Mouse (Mus musculus) liver, embryonic 16.5 days (tissue): ENCODE data around the gene Nup43. TPM values are rescaled to one million over a fixed set of nuclear protein-coding genes. Genes with fewer than 3 reads are reported as not detected.
A peak's percentile ranks its signal among the peaks of the same experiment; 100 is the strongest.

Experiments used
- ATAC-seq: fragments of 200-750 bp; cut with Nextera tagmentation; 2 replicates; pipeline ENCODE4 v1.8.0; 2017; ENCODE audit warnings: low read depth, mild to moderate bottlenecking, moderate number of reproducible peaks, moderate library complexity
- H3K27ac ChIP-seq: fragments of 300-500 bp; sonication (generic); 2 replicates; pipeline ENCODE4 v1.5.1; 2014; ENCODE audit warnings: mild to moderate bottlenecking, low read length
- H3K27me3 ChIP-seq: fragments of 300-500 bp; sonication (generic); 2 replicates; pipeline ENCODE4 v1.6.1; 2014; ENCODE audit warnings: low read depth, low read length, mixed read lengths; ENCODE audit not compliant: control insufficient read depth, insufficient read depth
- H3K36me3 ChIP-seq: fragments of 300-500 bp; sonication (generic); 2 replicates; pipeline ENCODE4 v1.6.1; 2014; ENCODE audit warnings: mild to moderate bottlenecking; ENCODE audit not compliant: control insufficient read depth, insufficient read depth
- H3K4me1 ChIP-seq: fragments of 300-500 bp; sonication (generic); 2 replicates; pipeline ENCODE4 v1.6.1; 2014; ENCODE audit warnings: low read depth, low read length, mixed read lengths; ENCODE audit not compliant: control insufficient read depth
- H3K4me2 ChIP-seq: fragments of 300-500 bp; sonication (generic); 2 replicates; pipeline ENCODE4 v1.6.1; 2014; ENCODE audit warnings: low read depth, low read length, mixed read lengths
- H3K4me3 ChIP-seq: fragments of 300-500 bp; sonication (generic); 2 replicates; pipeline ENCODE4 v1.5.1; 2014; ENCODE audit warnings: low read depth, mild to moderate bottlenecking, low read length
- H3K9ac ChIP-seq: fragments of 300-500 bp; sonication (generic); 2 replicates; pipeline ENCODE4 v1.6.1; 2014; ENCODE audit warnings: low read depth, low read length
- H3K9me3 ChIP-seq: fragments of 300-500 bp; sonication (generic); replicated peaks from 2 replicates; pipeline ENCODE4 v1.6.1; 2016; ENCODE audit warnings: low read length; ENCODE audit not compliant: control insufficient read depth
- WGBS: fragments of 180-500 bp; shearing (Covaris S2); extraction: QIAGEN DNeasy Blood & Tissue Kit; methylation state at CpG from one replicate; pipeline ENCODE4 v1.1.7; 2014; ENCODE audit not compliant: insufficient replicate concordance; 5-methylcytosine and 5-hydroxymethylcytosine counted together
- polyA plus RNA-seq: library from polyadenylated mRNA; unstranded; fragments of >200 nt; fragmentation: Nextera tagmentation; extraction: Ambion mirVana; gene quantifications from 2 replicates; pipeline ENCODE4 v1.2.1, GENCODE M21; 2015

The Nup43 gene
- polyA plus RNA-seq, 1 experiment from 2014 or later: 17.4 TPM

GRCm38 (mm10) chr10:7680731-7681301, 13.5 kb downstream of the Nup43 start, which contains the start of the genes Pcmt1 and Lats1:
Gene Pcmt1 (minus strand): TSS chr10:7681136.
Gene Lats1 (plus strand): TSS chr10:7681214.
- peak; percentile 78 for ATAC-seq
- H3K36me3 ChIP-seq: peaks cover 15% of the 10 kb centered on the region
- H3K9ac ChIP-seq: peak within 1 kb of the TSS; percentile 96
- no peaks in the 10 kb centered on the region for H3K9me3 ChIP-seq
- H3K4me3 ChIP-seq: peak within 1 kb of the TSS; percentile 86
- 0% methylated on average over 65 of the region's 65 CpGs for WGBS
- peak within 1 kb of the TSS; percentile 70 for H3K4me2 ChIP-seq
- peak within 1 kb of the TSS; percentile 90 for H3K27ac ChIP-seq
- peaks cover 18% of the 10 kb centered on the region for H3K4me1 ChIP-seq
- no peaks in the 10 kb centered on the region for H3K27me3 ChIP-seq

GRCm38 (mm10) chr10:7681343-7682025, 14.2 kb downstream of the Nup43 start:
- Histone ChIP-seq H3K4me2 (peak overlapping the region; percentile 70), H3K9me3 (no peaks in the 10 kb centered on the region), H3K4me1 (peaks cover 21% of the 10 kb centered on the region), H3K27me3 (no peaks in the 10 kb centered on the region), H3K27ac (peak overlapping the region; percentile 90), H3K36me3 (peaks cover 11% of the 10 kb centered on the region; the same call in 1 of the 2 replicates), H3K4me3 (peak overlapping the region; percentile 86), H3K9ac (peak overlapping the region; percentile 96)
- ATAC-seq: peak; percentile 81
- WGBS: under 1% methylated on average over 54 of the region's 64 CpGs

GRCm38 (mm10) chr10:7682249-7682648, 14.9 kb downstream of the Nup43 start:
- H3K36me3 ChIP-seq: peaks cover 9% of the 10 kb centered on the region; the same call in 1 of the 2 replicates
- H3K4me2 ChIP-seq: peak overlapping the region; percentile 70
- H3K27ac ChIP-seq: no peak overlapping the region
- peak overlapping the region; percentile 96 for H3K9ac ChIP-seq
- H3K9me3 ChIP-seq: no peaks in the 10 kb centered on the region
- ATAC-seq: no peak
- WGBS: 29% methylated on average over 3 of the region's 3 CpGs
- peak overlapping the region; percentile 86 for H3K4me3 ChIP-seq
- H3K27me3 ChIP-seq: no peaks in the 10 kb centered on the region
- peaks cover 25% of the 10 kb centered on the region for H3K4me1 ChIP-seq

- H3K4me3 ChIP-seq: no peak overlapping the region
- no peaks in the 10 kb centered on the region for H3K27me3 ChIP-seq
- H3K4me2 ChIP-seq: no peak overlapping the region
- no peaks in the 10 kb centered on the region for H3K9me3 ChIP-seq
- ATAC-seq: no peak
- peaks cover 6% of the 10 kb centered on the region; the same call in 1 of the 2 replicates for H3K36me3 ChIP-seq
- WGBS: 46% methylated on average over 6 of the region's 6 CpGs
- H3K27ac ChIP-seq: no peak overlapping the region
- H3K4me1 ChIP-seq: peaks cover 16% of the 10 kb centered on the region
- no peak overlapping the region for H3K9ac ChIP-seq
These were observed 19.6 kb downstream of the Nup43 start for GRCm38 (mm10) chr10:7686902-7687301.

GRCm38 (mm10) chr10:7695286-7695685, 28.0 kb downstream of the Nup43 start:
- no peak overlapping the region for H3K9ac ChIP-seq
- no peaks in the 10 kb centered on the region for H3K27me3 ChIP-seq
- no peak overlapping the region for H3K4me2 ChIP-seq
- no peaks in the 10 kb centered on the region for H3K9me3 ChIP-seq
- ATAC-seq: 0 out of 2 replicates have a peak, but pooled peaks have one; percentile 30
- no peak overlapping the region for H3K4me3 ChIP-seq
- H3K27ac ChIP-seq: no peak overlapping the region
- H3K36me3 ChIP-seq: peaks cover 50% of the 10 kb centered on the region
- H3K4me1 ChIP-seq: no peaks in the 10 kb centered on the region

GRCm38 (mm10) chr10:7700120-7700519, 32.8 kb downstream of the Nup43 start:
- 59% methylated on average over 3 of the region's 3 CpGs for WGBS
- Histone ChIP-seq H3K4me3 (no peak overlapping the region), H3K9ac (no peak overlapping the region), H3K9me3 (no peaks in the 10 kb centered on the region), H3K27ac (no peak overlapping the region), H3K4me1 (no peaks in the 10 kb centered on the region), H3K27me3 (no peaks in the 10 kb centered on the region), H3K36me3 (peaks cover 54% of the 10 kb centered on the region), H3K4me2 (no peak overlapping the region)
- ATAC-seq: no peak

GRCm38 (mm10) chr10:7702586-7702985, 35.3 kb downstream of the Nup43 start:
- WGBS: 85% methylated on average over 6 of the region's 6 CpGs
- Histone ChIP-seq H3K27me3 (no peaks in the 10 kb centered on the region), H3K4me3 (no peak overlapping the region), H3K9me3 (no peaks in the 10 kb centered on the region), H3K4me1 (no peaks in the 10 kb centered on the region), H3K9ac (no peak overlapping the region), H3K4me2 (no peak overlapping the region), H3K27ac (no peak overlapping the region), H3K36me3 (peaks cover 54% of the 10 kb centered on the region)
- no peak for ATAC-seq

DNA sequence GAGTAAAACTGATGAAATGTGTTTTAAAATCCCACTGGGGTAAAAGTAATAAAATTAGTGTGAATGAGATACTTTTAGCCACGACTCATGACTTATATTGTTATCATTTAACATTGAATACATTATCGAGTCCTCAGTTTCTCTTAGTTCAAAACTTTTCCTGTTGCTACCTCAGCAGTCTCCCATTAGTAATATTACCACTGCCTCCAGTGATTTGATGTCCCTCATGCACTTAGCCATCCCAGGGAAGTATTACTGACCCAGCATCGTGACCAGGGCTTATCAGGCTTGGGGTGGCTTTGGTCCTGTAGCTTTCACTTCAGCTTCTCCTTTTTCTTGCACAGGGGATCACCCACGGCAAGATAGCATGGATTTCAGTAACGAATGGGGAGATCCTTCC, 42.8 kb downstream of the Nup43 start:
- Histone ChIP-seq H3K9me3 (no peaks in the 10 kb centered on the region), H3K9ac (no peak overlapping the region), H3K4me1 (no peaks in the 10 kb centered on the region), H3K27me3 (no peaks in the 10 kb centered on the region), H3K4me3 (no peak overlapping the region), H3K4me2 (no peak overlapping the region), H3K36me3 (peaks cover 29% of the 10 kb centered on the region), H3K27ac (no peak overlapping the region)
- no peak for ATAC-seq
- WGBS: 74% methylated on average over 5 of the region's 5 CpGs

GRCm38 (mm10) chr10:7712506-7712905, 45.2 kb downstream of the Nup43 start:
- H3K4me2 ChIP-seq: no peak overlapping the region
- no peaks in the 10 kb centered on the region for H3K9me3 ChIP-seq
- WGBS: 82% methylated on average over 13 of the region's 13 CpGs
- no peak for ATAC-seq
- no peak overlapping the region for H3K4me3 ChIP-seq
- H3K4me1 ChIP-seq: no peaks in the 10 kb centered on the region
- no peak overlapping the region for H3K9ac ChIP-seq
- H3K27me3 ChIP-seq: no peaks in the 10 kb centered on the region
- H3K36me3 ChIP-seq: peaks cover 23% of the 10 kb centered on the region
- H3K27ac ChIP-seq: no peak overlapping the region
